In genomic region chr6:129407324-129407723, GRCm38 (mm10) we compare ENCODE assay signal across 14 mouse cellular contexts. TPM values are rescaled to one million over a fixed set of nuclear protein-coding genes. Genes with fewer than 3 reads are reported as not detected.
A peak's percentile ranks its signal among the peaks of the same experiment; 100 is the strongest.
DNase-seq lines count a peak whose midpoint lies in the region; ATAC-seq lines count a peak whose summit lies in the region.
"Had no signal": no experiment of that assay in that cellular context is flagged by ENCODE, and none has a peak within 500 bp of the region (broad histone marks: within the 10 kb centered on the region; RNA-seq: fewer than 3 reads in every experiment).

No protein-coding gene starts in this region.

- peak; percentile 17 for DNase-seq in embryonic facial prominence, embryonic 14.5 days (ENCODE audit: low spot score)
- DNase-seq in embryonic facial prominence, embryonic 10.5 days (ENCODE audit: low spot score): no peak
- DNase-seq in layer of hippocampus, adult 9-11 months: peak; percentile 17
- DNase-seq in layer of hippocampus, postnatal 36 days: no peak
- peak; percentile 12 to 20 for DNase-seq in monocyte, adult 2 months (ENCODE audit: low read depth in 1 of 2, low spot score in 2 of 2)
- DNase-seq in cerebellum, postnatal 25 days: no peak
- DNase-seq in urinary bladder, postnatal 14 days (ENCODE audit: low spot score): no peak
- DNase-seq: left cerebral cortex, postnatal 4 days had no signal

- no peak overlapping the region; the same call in 1 of the 2 replicates for H3K27ac ChIP-seq in embryonic facial prominence, embryonic 14.5 days (replicated peaks; ENCODE audit: low read depth, low read length)
- H3K27ac ChIP-seq in embryonic facial prominence, embryonic 10.5 days (replicated peaks): no peak overlapping the region
- peak overlapping the region; percentile 22 to 48; a peak in 3 of 4 replicates for H3K27ac ChIP-seq in heart, embryonic 14.5 days (replicated peaks in 1 of 2; ENCODE audit: control insufficient read depth in 1 of 2, insufficient read depth in 1 of 2, low read depth in 2 of 2, low read length in 2 of 2)
- H3K27ac ChIP-seq: midbrain, embryonic 15.5 days had no signal

- no peaks in the 10 kb centered on the region for H3K27me3 ChIP-seq in embryonic facial prominence, embryonic 14.5 days (replicated peaks; ENCODE audit: control insufficient read depth, insufficient read depth, low read length)
- no peaks in the 10 kb centered on the region for H3K27me3 ChIP-seq in embryonic facial prominence, embryonic 10.5 days (replicated peaks; ENCODE audit: low read depth, poor library complexity, severe bottlenecking)
- no peaks in the 10 kb centered on the region for H3K27me3 ChIP-seq in heart, embryonic 14.5 days (ENCODE audit: control insufficient read depth, insufficient read depth, low read length)
- H3K27me3 ChIP-seq: midbrain, embryonic 15.5 days had no signal

- no peak overlapping the region for H3K4me2 ChIP-seq in embryonic facial prominence, embryonic 14.5 days (ENCODE audit: low read depth, low read length)
- no peak overlapping the region for H3K4me2 ChIP-seq in heart, embryonic 14.5 days (ENCODE audit: low read length)
- H3K4me2 ChIP-seq: midbrain, embryonic 15.5 days had no signal

- H3K4me1 ChIP-seq in embryonic facial prominence, embryonic 14.5 days (ENCODE audit: control insufficient read depth, insufficient read depth, low read length): no peaks in the 10 kb centered on the region
- H3K4me1 ChIP-seq in embryonic facial prominence, embryonic 10.5 days: no peaks in the 10 kb centered on the region
- H3K4me1 ChIP-seq in heart, embryonic 14.5 days (ENCODE audit: control insufficient read depth in 2 of 2, insufficient read depth in 2 of 2, low read length in 2 of 2): no peaks in the 10 kb centered on the region
- H3K4me1 ChIP-seq: midbrain, embryonic 15.5 days had no signal

- WGBS in embryonic facial prominence, embryonic 14.5 days: 33% methylated on average over 2 of the region's 2 CpGs
- 42% methylated on average over 2 of the region's 2 CpGs for WGBS in embryonic facial prominence, embryonic 10.5 days
- WGBS in heart, embryonic 14.5 days: 42% methylated on average over 2 of the region's 2 CpGs

- ATAC-seq in embryonic facial prominence, embryonic 14.5 days (ENCODE audit: low read depth): no peak
- ATAC-seq in heart, embryonic 14.5 days (ENCODE audit: insufficient number of reproducible peaks, insufficient read depth, low FRiP score, low read depth): no peak
- ATAC-seq: intestine, postnatal 0 days; midbrain, embryonic 15.5 days had no signal

- no peaks in the 10 kb centered on the region for H3K36me3 ChIP-seq in embryonic facial prominence, embryonic 14.5 days (ENCODE audit: control insufficient read depth, insufficient read depth, low read length)
- H3K36me3 ChIP-seq in embryonic facial prominence, embryonic 10.5 days (replicated peaks): no peaks in the 10 kb centered on the region
- H3K36me3 ChIP-seq in heart, embryonic 14.5 days (ENCODE audit: control insufficient read depth, insufficient read depth, low read length): no peaks in the 10 kb centered on the region
- H3K36me3 ChIP-seq: midbrain, embryonic 15.5 days had no signal

- no peaks in the 10 kb centered on the region for H3K9me3 ChIP-seq in embryonic facial prominence, embryonic 14.5 days (ENCODE audit: control insufficient read depth, low read length)
- no peaks in the 10 kb centered on the region for H3K9me3 ChIP-seq in embryonic facial prominence, embryonic 10.5 days
- H3K9me3 ChIP-seq in heart, embryonic 14.5 days (ENCODE audit: control insufficient read depth, low read length): no peaks in the 10 kb centered on the region
- H3K9me3 ChIP-seq: midbrain, embryonic 15.5 days had no signal

- no peak overlapping the region for H3K9ac ChIP-seq in embryonic facial prominence, embryonic 14.5 days (ENCODE audit: low read depth, low read length)
- no peak overlapping the region for H3K9ac ChIP-seq in heart, embryonic 14.5 days (ENCODE audit: low read length)
- H3K9ac ChIP-seq: midbrain, embryonic 15.5 days had no signal

- H3K4me3 ChIP-seq in embryonic facial prominence, embryonic 14.5 days (ENCODE audit: low read depth, low read length): no peak overlapping the region
- no peak overlapping the region for H3K4me3 ChIP-seq in embryonic facial prominence, embryonic 10.5 days
- no peak overlapping the region for H3K4me3 ChIP-seq in heart, embryonic 14.5 days (ENCODE audit: control insufficient read depth in 1 of 2, insufficient read depth in 1 of 2, low read depth in 1 of 2, low read length in 2 of 2)
- H3K4me3 ChIP-seq: midbrain, embryonic 15.5 days had no signal

RNA-seq across cellular contexts. Expression of gene Clec9a, which starts 1.3 kb away (rescaled TPM):
- polyA plus RNA-seq in embryonic facial prominence, embryonic 14.5 days (2014; fragmentation: Nextera tagmentation; extraction: Ambion mirVana): 0.17 and 0.24 TPM in 2 replicates
- polyA plus RNA-seq in embryonic facial prominence, embryonic 10.5 days (2016; fragmentation: Nextera tagmentation; extraction: Ambion mirVana): 0.19 and 0.50 TPM in 2 replicates
- total RNA-seq in layer of hippocampus, postnatal 36 days (2021): not detected
- polyA plus RNA-seq in heart, embryonic 14.5 days (2014; fragmentation: Nextera tagmentation; extraction: Ambion mirVana): 0.42 and 0.58 TPM in 2 replicates
- total RNA-seq: left cerebral cortex, postnatal 4 days had no signal
- polyA plus RNA-seq: C2C12 had no signal

RNA-seq across cellular contexts. Expression of gene Clec1b, which starts 10.2 kb away (rescaled TPM):
- polyA plus RNA-seq in embryonic facial prominence, embryonic 14.5 days (2014; fragmentation: Nextera tagmentation; extraction: Ambion mirVana): 1.6 and 2.2 TPM in 2 replicates
- polyA plus RNA-seq in embryonic facial prominence, embryonic 10.5 days (2016; fragmentation: Nextera tagmentation; extraction: Ambion mirVana): 12.7 and 13.3 TPM in 2 replicates
- not detected for total RNA-seq in layer of hippocampus, postnatal 36 days (2021)
- 3.9 and 5.6 TPM in 2 replicates for polyA plus RNA-seq in heart, embryonic 14.5 days (2014; fragmentation: Nextera tagmentation; extraction: Ambion mirVana)
- polyA plus RNA-seq: C2C12 had no signal

RNA-seq across cellular contexts. Expression of gene Clec12b, which starts 21.6 kb away (rescaled TPM):
- 0.21 TPM in 1 of 2 replicates, not detected in the other for polyA plus RNA-seq in embryonic facial prominence, embryonic 14.5 days (2014; fragmentation: Nextera tagmentation; extraction: Ambion mirVana)
- polyA plus RNA-seq in embryonic facial prominence, embryonic 10.5 days (2016; fragmentation: Nextera tagmentation; extraction: Ambion mirVana): not detected in 2 replicates
- total RNA-seq in layer of hippocampus, postnatal 36 days (2021): not detected
- 0.18 and 0.39 TPM in 2 replicates for polyA plus RNA-seq in heart, embryonic 14.5 days (2014; fragmentation: Nextera tagmentation; extraction: Ambion mirVana)
- total RNA-seq: left cerebral cortex, postnatal 4 days had no signal
- polyA plus RNA-seq: C2C12; embryonic facial prominence, embryonic 11.5 days; stomach, embryonic 16.5 days had no signal

RNA-seq across cellular contexts. Expression of gene Clec1a, which starts 44.5 kb away (rescaled TPM):
- polyA plus RNA-seq in embryonic facial prominence, embryonic 14.5 days (2014; fragmentation: Nextera tagmentation; extraction: Ambion mirVana): 2.7 and 4.3 TPM in 2 replicates
- 0.82 and 0.89 TPM in 2 replicates for polyA plus RNA-seq in embryonic facial prominence, embryonic 10.5 days (2016; fragmentation: Nextera tagmentation; extraction: Ambion mirVana)
- 1 to 10 TPM; 3.6 to 4.1 TPM for total RNA-seq in layer of hippocampus, postnatal 36 days (2021)
- polyA plus RNA-seq in heart, embryonic 14.5 days (2014; fragmentation: Nextera tagmentation; extraction: Ambion mirVana): 3.9 and 6.4 TPM in 2 replicates

Comparison
In these comparisons a context has a peak if more than half of its experiments do, and no peak if none do; other contexts are left out.
1. DNase-seq: peak in embryonic facial prominence, embryonic 14.5 days (single experiment), layer of hippocampus, adult 9-11 months (single experiment) and monocyte, adult 2 months (2 of 2); none in embryonic facial prominence, embryonic 10.5 days (single experiment), layer of hippocampus, postnatal 36 days (0 of 2), cerebellum, postnatal 25 days (0 of 2) and urinary bladder, postnatal 14 days (single experiment).
2. H3K27ac ChIP-seq: peak in heart, embryonic 14.5 days (2 of 2); none in embryonic facial prominence, embryonic 14.5 days (single experiment) and embryonic facial prominence, embryonic 10.5 days (single experiment).